Mouse (Mus musculus): ENCODE results near the gene Bod1l. TPM values are rescaled to one million over a fixed set of nuclear protein-coding genes. Genes with fewer than 3 reads are reported as not detected.

Gene Bod1l
- polyA plus RNA-seq, 1 experiment from 2014 or later = 30.1 TPM

GRCm38 (mm10) chr5:41756396-41756795, 87.7 kb downstream of the Bod1l start:
- Histone ChIP-seq H3K9ac (replicated peaks) (no peak overlapping the region), H3K9me3 (replicated peaks) (no peaks in the 10 kb centered on the region), H3K4me1 (peaks cover 2% of the 10 kb centered on the region), H3K27me3 (replicated peaks) (peaks cover 93% of the 10 kb centered on the region), H3K4me2 (no peak overlapping the region), H3K36me3 (no peaks in the 10 kb centered on the region), H3K27ac (replicated peaks) (no peak overlapping the region), H3K4me3 (replicated peaks) (no peak overlapping the region)
- 4% methylated on average over 4 of the region's 4 CpGs for WGBS
- ATAC-seq (ENCODE audit: low FRiP score) = no peak

DNA sequence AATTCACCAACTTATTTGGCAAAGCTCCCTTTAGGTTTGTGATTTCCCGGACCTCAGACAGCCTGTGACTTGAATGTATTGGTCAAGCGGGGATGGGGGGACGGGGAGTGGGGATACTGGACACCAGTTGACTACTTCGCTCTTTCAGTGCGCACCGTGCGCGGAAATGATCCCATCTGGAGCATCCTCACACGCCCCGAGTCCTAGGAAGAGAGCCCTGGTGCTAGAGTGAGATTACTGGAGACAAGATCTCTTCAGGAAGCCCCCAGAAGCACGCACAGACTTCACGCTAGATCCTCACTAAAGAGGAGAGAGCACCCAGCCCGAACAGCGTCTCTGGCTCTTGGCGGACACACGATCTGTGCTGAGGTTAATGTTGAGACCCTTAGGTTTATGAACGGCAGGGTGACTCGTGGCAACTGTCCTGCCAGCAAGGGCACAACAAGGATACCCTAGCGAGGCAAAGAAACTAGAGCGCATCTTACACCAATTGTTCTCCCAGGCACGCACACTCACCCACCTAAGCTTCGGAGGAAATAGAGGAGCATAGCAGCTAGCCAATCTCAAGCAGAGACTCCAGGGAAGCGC, 88.6 kb downstream of the Bod1l start:
- Histone ChIP-seq H3K27ac (replicated peaks) (no peak overlapping the region), H3K27me3 (replicated peaks) (peaks cover 95% of the 10 kb centered on the region), H3K4me1 (no peaks in the 10 kb centered on the region), H3K4me2 (no peak overlapping the region), H3K9ac (replicated peaks) (no peak overlapping the region), H3K36me3 (no peaks in the 10 kb centered on the region), H3K4me3 (replicated peaks) (no peak overlapping the region), H3K9me3 (replicated peaks) (no peaks in the 10 kb centered on the region)
- WGBS = 2% methylated on average over 23 of the region's 23 CpGs
- ATAC-seq (ENCODE audit: low FRiP score) = no peak

DNA sequence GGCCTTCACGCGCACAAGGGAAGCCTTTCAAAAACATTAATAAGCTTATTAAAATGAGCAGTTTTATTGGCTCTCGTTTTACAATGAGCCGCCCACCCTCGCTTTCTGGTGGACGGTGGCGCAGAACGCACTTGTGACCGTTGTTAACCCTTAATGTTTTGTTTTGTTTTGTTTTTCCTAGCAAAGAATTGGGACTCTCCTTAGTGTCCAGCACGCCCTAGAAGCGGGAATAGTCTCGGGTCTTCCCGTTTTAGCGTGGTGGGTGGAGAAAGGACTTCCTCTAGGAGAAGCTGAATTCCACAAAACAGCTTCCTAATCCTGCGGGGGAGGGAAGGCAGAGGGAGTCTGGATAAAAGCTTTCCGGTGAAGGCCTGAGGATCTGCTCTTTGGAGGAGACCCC, 89.3 kb downstream of the Bod1l start:
- H3K27me3 ChIP-seq (replicated peaks) = peaks cover 96% of the 10 kb centered on the region
- no peaks in the 10 kb centered on the region for H3K9me3 ChIP-seq (replicated peaks)
- H3K4me1 ChIP-seq = no peaks in the 10 kb centered on the region
- H3K36me3 ChIP-seq = no peaks in the 10 kb centered on the region
- H3K9ac ChIP-seq (replicated peaks) = no peak overlapping the region
- peak overlapping the region; percentile 20 for H3K4me2 ChIP-seq
- under 1% methylated on average over 16 of the region's 16 CpGs for WGBS
- no peak overlapping the region for H3K4me3 ChIP-seq (replicated peaks)
- no peak overlapping the region for H3K27ac ChIP-seq (replicated peaks)
- ATAC-seq (ENCODE audit: low FRiP score) = no peak

DNA sequence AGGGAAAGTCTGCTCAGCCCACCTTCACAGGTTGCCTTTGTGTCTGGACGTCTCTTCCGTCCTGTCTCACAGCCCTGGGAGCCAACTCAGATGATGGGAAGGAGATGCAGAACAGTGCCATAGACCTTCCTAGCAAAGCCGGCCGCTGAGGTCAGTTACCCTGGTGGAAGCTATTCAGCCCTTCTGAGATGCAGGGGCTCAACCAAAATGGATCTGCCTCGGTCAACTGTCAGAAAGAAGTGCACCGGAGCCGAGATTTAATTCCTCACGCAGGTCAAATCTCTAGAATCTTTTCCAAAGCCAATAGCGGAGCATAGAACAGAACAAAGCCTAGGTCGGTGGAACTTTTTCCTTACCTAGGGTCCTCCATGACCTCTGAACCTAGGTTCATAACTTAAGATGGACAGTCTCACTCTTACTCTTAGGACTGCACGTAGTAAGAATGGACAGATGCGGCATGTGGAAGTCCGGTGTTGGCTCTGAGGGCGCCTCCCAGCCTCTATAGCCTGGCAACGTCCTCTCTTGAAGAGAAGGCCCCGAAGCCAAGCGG, 89.8 kb downstream of the Bod1l start:
- Histone ChIP-seq H3K4me3 (replicated peaks) (no peak overlapping the region), H3K27ac (replicated peaks) (no peak overlapping the region), H3K4me1 (no peaks in the 10 kb centered on the region), H3K27me3 (replicated peaks) (peaks cover 97% of the 10 kb centered on the region), H3K9me3 (replicated peaks) (no peaks in the 10 kb centered on the region), H3K4me2 (peak overlapping the region; percentile 20), H3K9ac (replicated peaks) (no peak overlapping the region), H3K36me3 (no peaks in the 10 kb centered on the region)
- no peak for ATAC-seq (ENCODE audit: low FRiP score)
- 1% methylated on average over 17 of the region's 17 CpGs for WGBS

DNA sequence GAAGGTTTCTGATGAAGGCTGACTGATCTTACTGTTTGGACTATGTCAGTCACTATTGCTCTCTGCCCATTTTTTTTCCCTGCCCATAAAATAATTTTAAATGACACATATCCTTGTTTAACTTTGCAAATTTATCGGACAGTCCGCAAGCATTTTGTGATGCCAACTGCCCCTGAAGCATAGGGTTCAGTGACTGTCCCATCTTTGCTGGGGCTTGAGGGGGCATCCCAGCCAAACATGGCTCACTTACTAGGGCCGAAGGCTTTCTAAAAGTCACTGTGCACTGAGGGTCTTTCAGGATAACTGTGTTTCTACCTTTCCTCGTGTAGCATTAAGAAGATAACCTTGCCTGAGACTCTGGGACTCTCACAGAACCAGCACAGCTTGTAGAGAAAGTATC, 91.4 kb downstream of the Bod1l start:
- H3K36me3 ChIP-seq = no peaks in the 10 kb centered on the region
- no peaks in the 10 kb centered on the region for H3K9me3 ChIP-seq (replicated peaks)
- peaks cover 97% of the 10 kb centered on the region for H3K27me3 ChIP-seq (replicated peaks)
- no peak overlapping the region for H3K27ac ChIP-seq (replicated peaks)
- H3K4me3 ChIP-seq (replicated peaks) = no peak overlapping the region
- ATAC-seq (ENCODE audit: low FRiP score) = no peak
- WGBS = 18% methylated on average over 4 of the region's 4 CpGs
- no peaks in the 10 kb centered on the region for H3K4me1 ChIP-seq
- H3K9ac ChIP-seq (replicated peaks) = no peak overlapping the region
- H3K4me2 ChIP-seq = no peak overlapping the region

DNA sequence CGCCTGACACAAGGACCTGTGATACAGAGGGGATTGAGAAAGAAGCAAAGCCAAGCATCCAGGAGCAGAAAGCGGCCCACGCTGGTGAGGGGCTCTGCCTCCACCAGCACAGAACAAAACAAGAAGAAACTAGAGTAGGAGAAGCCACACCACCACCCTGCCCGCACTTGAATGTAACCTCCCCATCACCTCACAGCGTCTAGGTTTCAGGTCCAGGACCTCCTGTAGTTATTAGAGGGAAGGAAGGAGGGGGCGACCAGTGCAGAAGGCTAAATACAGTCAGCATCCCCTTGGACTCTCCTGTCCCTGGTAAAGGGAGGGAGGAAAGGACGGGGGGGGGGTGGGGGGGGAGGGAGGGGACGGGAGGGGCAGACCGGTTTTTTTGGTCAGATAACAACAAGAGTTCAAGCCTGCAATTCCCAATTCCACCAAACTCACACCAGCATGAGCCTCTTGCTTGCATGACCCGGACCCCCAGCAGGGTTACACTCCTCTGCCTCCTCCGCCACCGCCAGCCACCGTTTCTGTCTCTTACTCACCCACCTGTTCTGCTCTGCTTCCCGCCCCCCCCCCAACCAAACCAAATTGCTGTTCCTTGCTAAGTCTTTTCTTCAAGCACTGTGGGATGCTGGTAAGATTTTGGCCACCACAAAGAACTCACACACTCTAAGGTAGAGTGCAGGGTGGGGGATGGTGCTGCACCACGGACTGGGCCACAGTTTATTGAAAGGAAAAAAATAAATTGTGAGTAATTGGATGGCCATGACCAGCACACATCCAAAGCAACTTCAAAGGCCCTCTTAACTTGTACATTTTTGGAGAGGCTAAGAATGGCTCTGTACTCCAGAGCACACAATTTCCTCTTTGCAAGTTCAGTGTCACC, 99.0 kb downstream of the Bod1l start:
- H3K9ac ChIP-seq (replicated peaks) = no peak overlapping the region
- no peaks in the 10 kb centered on the region for H3K9me3 ChIP-seq (replicated peaks)
- no peak overlapping the region for H3K4me3 ChIP-seq (replicated peaks)
- peaks cover 68% of the 10 kb centered on the region for H3K27me3 ChIP-seq (replicated peaks)
- H3K36me3 ChIP-seq = no peaks in the 10 kb centered on the region
- no peak overlapping the region for H3K27ac ChIP-seq (replicated peaks)
- no peak for ATAC-seq (ENCODE audit: low FRiP score)
- WGBS = 4% methylated on average over 12 of the region's 15 CpGs
- H3K4me2 ChIP-seq = no peak overlapping the region
- H3K4me1 ChIP-seq = no peaks in the 10 kb centered on the region

GRCm38 (mm10) chr5:41744234-41744633, 99.9 kb downstream of the Bod1l start:
- Histone ChIP-seq H3K4me1 (no peaks in the 10 kb centered on the region), H3K9ac (replicated peaks) (no peak overlapping the region), H3K4me2 (no peak overlapping the region), H3K9me3 (replicated peaks) (no peaks in the 10 kb centered on the region), H3K27ac (replicated peaks) (no peak overlapping the region), H3K4me3 (replicated peaks) (no peak overlapping the region), H3K27me3 (replicated peaks) (peaks cover 59% of the 10 kb centered on the region), H3K36me3 (no peaks in the 10 kb centered on the region)
- no peak for ATAC-seq (ENCODE audit: low FRiP score)
- 11% methylated on average over 7 of the region's 7 CpGs for WGBS

GRCm38 (mm10) chr5:41738817-41739216, 105.3 kb downstream of the Bod1l start:
- WGBS = 69% methylated on average over 6 of the region's 6 CpGs
- Histone ChIP-seq H3K36me3 (no peaks in the 10 kb centered on the region), H3K27ac (replicated peaks) (no peak overlapping the region), H3K9me3 (replicated peaks) (no peaks in the 10 kb centered on the region), H3K4me2 (no peak overlapping the region), H3K4me3 (replicated peaks) (no peak overlapping the region), H3K27me3 (replicated peaks) (peaks cover 9% of the 10 kb centered on the region), H3K4me1 (no peaks in the 10 kb centered on the region), H3K9ac (replicated peaks) (no peak overlapping the region)
- ATAC-seq (ENCODE audit: low FRiP score) = no peak

Small RNA genes lying within 50 kb of the gene (microRNA-seq; reads per million reads assigned to microRNA genes)
- gene Mir6414 = not detected

Other genes starting within 250 kb of the Bod1l start
- 56.5 and 63.7 TPM in 2 replicates for gene Rab28, start 136.2 kb downstream of the Bod1l start, polyA plus RNA-seq (2015; fragmentation: Nextera tagmentation; extraction: Ambion mirVana)
- 0.23 and 0.82 TPM in 2 replicates for gene Nkx3-2, start 79.8 kb downstream of the Bod1l start, polyA plus RNA-seq (2015; fragmentation: Nextera tagmentation; extraction: Ambion mirVana)
- gene Gm16223, start 223.6 kb upstream of the Bod1l start, polyA plus RNA-seq (2015; fragmentation: Nextera tagmentation; extraction: Ambion mirVana) = not detected in 2 replicates